Mouse (Mus musculus): Measurements from ENCODE around the gene Jkamp. TPM values are rescaled to one million over a fixed set of nuclear protein-coding genes. Genes with fewer than 3 reads are reported as not detected.

Gene Jkamp
- polyA plus RNA-seq, 1 experiment from 2014 or later, result 58.5 TPM

DNA sequence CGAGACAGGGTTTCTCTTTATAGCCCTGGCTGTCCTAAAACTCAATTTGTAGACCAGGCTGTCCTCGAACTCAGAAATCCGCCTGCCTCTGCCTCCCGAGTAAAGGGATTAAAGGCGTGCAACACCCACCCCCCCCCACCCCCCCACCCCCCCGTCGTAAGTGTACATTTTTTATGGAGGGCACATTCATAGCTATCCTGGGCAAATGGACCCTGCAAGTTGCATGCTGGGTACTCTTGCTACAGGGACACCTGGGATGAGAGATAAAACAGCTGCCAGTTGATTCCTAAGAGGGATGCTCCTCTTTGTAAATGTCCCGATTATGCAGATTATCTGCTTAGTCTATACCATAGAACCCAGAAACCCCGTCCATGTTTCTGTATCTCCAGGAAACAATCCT is 2.1 kb upstream of the Jkamp start:
- Histone ChIP-seq H3K4me2 (no peak overlapping the region), H3K9ac (ENCODE audit: low read length) (no peak overlapping the region), H3K27me3 (ENCODE audit: control insufficient read depth, insufficient read depth, low read length) (no peaks in the 10 kb centered on the region), H3K27ac (ENCODE audit: low read depth, low read length) (no peak overlapping the region), H3K4me3 (ENCODE audit: low read depth, low read length) (no peak overlapping the region), H3K36me3 (ENCODE audit: control insufficient read depth, insufficient read depth, low read length) (no peaks in the 10 kb centered on the region), H3K4me1 (ENCODE audit: control insufficient read depth, insufficient read depth, low read length) (peaks cover 18% of the 10 kb centered on the region), H3K9me3 (ENCODE audit: control insufficient read depth, low read length) (no peaks in the 10 kb centered on the region)
- 85% methylated on average over 9 of the region's 9 CpGs for WGBS
- ATAC-seq (ENCODE audit: low FRiP score) (no peak), DNase-seq (ENCODE audit: low spot score, missing footprints) (peak; percentile 80)

DNA sequence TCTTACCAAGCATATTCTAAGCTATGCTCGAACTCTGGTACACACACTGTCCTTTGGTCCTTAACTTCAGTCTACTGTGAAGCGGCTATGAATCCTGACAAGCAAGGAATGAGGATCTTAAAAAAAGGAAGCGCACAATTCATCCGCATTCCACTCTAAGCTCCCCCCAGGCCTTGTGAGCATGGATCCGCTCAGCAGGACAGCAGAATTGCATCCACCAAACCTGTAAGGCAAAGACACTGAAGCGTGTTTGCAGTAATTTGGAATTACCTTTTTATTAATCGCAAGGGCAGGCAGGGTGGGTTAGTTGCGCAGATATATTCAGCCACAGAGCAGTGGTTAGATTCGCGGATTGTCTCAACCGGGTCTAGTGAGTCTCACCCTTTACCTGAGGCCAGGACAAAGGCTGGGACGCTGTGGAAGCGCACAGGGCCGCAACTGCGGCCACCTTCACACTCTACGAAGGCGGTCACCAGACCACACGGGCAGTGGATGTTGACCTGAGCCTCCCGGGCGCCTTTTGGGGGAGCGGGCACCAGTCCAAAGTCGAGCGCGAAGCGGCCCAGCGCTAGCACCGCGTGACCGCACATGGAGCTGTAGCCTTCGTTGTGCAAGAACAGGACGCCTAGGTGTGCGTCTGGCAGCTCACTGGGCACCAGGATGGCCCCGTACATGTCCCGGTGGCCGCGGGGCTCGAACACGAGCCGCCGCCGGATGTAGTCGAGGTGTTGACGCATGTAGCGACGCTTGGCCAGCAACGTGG is 947 bp upstream of the Jkamp start:
- 3% methylated on average over 46 of the region's 46 CpGs for WGBS
- Histone ChIP-seq H3K9ac (ENCODE audit: low read length) (peak overlapping the region; percentile 80), H3K4me1 (ENCODE audit: control insufficient read depth, insufficient read depth, low read length) (peaks cover 18% of the 10 kb centered on the region), H3K27me3 (ENCODE audit: control insufficient read depth, insufficient read depth, low read length) (no peaks in the 10 kb centered on the region), H3K4me2 (peak overlapping the region; percentile 83), H3K9me3 (ENCODE audit: control insufficient read depth, low read length) (no peaks in the 10 kb centered on the region), H3K36me3 (ENCODE audit: control insufficient read depth, insufficient read depth, low read length) (no peaks in the 10 kb centered on the region), H3K27ac (ENCODE audit: low read depth, low read length) (peak overlapping the region; percentile 65), H3K4me3 (ENCODE audit: low read depth, low read length) (peak overlapping the region; percentile 70)
- DNase-seq (ENCODE audit: low spot score, missing footprints), result peak; percentile 97
- ATAC-seq (ENCODE audit: low FRiP score), result peak; percentile 17; the same call in 1 of the 2 replicates

DNA sequence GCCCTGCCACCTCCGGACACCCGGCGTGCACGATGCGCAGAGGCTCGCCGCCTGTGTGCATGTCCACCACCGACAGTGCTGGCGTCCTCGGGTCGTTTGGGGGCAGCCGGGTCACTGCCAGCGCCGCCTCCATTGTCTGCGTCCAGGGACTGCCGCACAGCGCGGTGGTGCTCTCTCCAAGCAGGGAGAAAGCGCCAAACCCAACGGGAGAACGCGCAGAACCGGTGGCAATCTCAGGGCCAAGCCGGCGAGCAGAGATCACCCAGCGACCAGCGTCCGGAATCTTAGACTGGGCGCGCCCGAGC is 413 bp upstream of the Jkamp start:
- 0% methylated on average over 31 of the region's 31 CpGs for WGBS
- H3K4me2 ChIP-seq, result peak overlapping the region; percentile 83
- DNase-seq (ENCODE audit: low spot score, missing footprints), result no peak
- peak overlapping the region; percentile 65 for H3K27ac ChIP-seq (ENCODE audit: low read depth, low read length)
- H3K9ac ChIP-seq (ENCODE audit: low read length), result peak overlapping the region; percentile 80
- H3K36me3 ChIP-seq (ENCODE audit: control insufficient read depth, insufficient read depth, low read length), result no peaks in the 10 kb centered on the region
- peak; percentile 63 for ATAC-seq (ENCODE audit: low FRiP score)
- no peaks in the 10 kb centered on the region for H3K9me3 ChIP-seq (ENCODE audit: control insufficient read depth, low read length)
- no peaks in the 10 kb centered on the region for H3K27me3 ChIP-seq (ENCODE audit: control insufficient read depth, insufficient read depth, low read length)
- H3K4me1 ChIP-seq (ENCODE audit: control insufficient read depth, insufficient read depth, low read length), result peaks cover 18% of the 10 kb centered on the region
- peak overlapping the region; percentile 70 for H3K4me3 ChIP-seq (ENCODE audit: low read depth, low read length)

DNA sequence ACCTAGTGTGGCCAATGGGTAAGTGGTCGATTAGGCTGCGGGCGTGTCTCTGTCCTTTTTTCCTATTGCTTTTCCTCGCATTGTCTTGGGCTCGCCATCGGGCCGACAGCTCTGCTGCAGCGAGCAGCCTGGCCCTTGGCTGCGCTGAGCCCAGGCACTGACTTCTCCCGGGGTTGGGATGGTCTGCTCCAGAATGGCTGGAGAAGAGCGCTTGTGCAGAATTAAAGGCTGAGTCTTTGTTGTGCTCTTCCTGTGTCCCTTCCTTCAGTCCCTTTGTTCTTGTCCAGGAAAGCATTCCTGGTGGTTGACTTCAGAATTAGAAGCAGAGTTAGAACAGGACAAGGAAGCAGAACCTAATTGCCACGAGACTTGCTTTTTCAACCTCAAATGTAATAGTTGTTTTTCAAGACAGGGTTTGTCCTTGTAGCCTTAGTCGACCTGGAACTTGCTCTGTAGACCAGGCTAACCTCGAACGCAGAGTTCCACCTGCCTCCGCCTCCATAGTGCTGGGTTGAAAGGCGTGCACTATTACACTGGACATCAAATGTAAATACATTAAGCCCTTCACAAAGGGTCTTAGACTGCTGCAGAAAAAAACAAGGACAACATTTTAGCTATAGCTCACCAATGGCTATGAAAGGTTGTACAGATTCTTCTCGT is 907 bp downstream of the Jkamp start:
- WGBS, result 2% methylated on average over 18 of the region's 18 CpGs
- peak overlapping the region; percentile 82 for H3K4me2 ChIP-seq
- peak; percentile 99 for DNase-seq (ENCODE audit: low spot score, missing footprints)
- H3K27me3 ChIP-seq (ENCODE audit: control insufficient read depth, insufficient read depth, low read length), result no peaks in the 10 kb centered on the region
- no peaks in the 10 kb centered on the region for H3K36me3 ChIP-seq (ENCODE audit: control insufficient read depth, insufficient read depth, low read length)
- H3K27ac ChIP-seq (ENCODE audit: low read depth, low read length), result peak overlapping the region; percentile 98
- H3K9ac ChIP-seq (ENCODE audit: low read length), result peak overlapping the region; percentile 91
- no peaks in the 10 kb centered on the region for H3K9me3 ChIP-seq (ENCODE audit: control insufficient read depth, low read length)
- H3K4me3 ChIP-seq (ENCODE audit: low read depth, low read length), result peak overlapping the region; percentile 70
- peaks cover 18% of the 10 kb centered on the region for H3K4me1 ChIP-seq (ENCODE audit: control insufficient read depth, insufficient read depth, low read length)
- no peak for ATAC-seq (ENCODE audit: low FRiP score)

DNA sequence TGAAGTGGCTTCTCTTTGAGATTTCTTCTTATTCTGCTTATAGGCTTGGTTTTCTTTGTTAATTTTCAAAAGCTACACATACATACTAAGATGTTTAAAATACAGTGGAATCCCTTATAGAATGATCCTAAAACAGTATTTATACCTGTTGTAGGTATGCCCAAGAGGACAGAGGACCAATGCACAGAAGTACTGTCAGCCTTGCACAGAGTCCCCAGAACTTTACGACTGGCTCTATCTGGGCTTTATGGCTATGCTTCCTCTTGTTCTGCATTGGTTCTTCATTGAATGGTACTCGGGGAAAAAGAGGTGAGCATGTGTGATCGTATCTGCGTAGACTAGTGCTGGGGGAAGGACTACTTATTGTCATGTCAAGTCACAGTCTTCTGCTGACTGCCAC is 4.4 kb downstream of the Jkamp start:
- 95% methylated on average over 4 of the region's 4 CpGs for WGBS
- H3K4me3 ChIP-seq (ENCODE audit: low read depth, low read length), result no peak overlapping the region
- peaks cover 13% of the 10 kb centered on the region for H3K4me1 ChIP-seq (ENCODE audit: control insufficient read depth, insufficient read depth, low read length)
- DNase-seq (ENCODE audit: low spot score, missing footprints) (peak; percentile 68), ATAC-seq (ENCODE audit: low FRiP score) (no peak)
- H3K36me3 ChIP-seq (ENCODE audit: control insufficient read depth, insufficient read depth, low read length), result no peaks in the 10 kb centered on the region; the same call in 1 of the 2 replicates
- no peak overlapping the region for H3K27ac ChIP-seq (ENCODE audit: low read depth, low read length)
- H3K9me3 ChIP-seq (ENCODE audit: control insufficient read depth, low read length), result no peaks in the 10 kb centered on the region
- no peak overlapping the region for H3K4me2 ChIP-seq
- no peaks in the 10 kb centered on the region for H3K27me3 ChIP-seq (ENCODE audit: control insufficient read depth, insufficient read depth, low read length)
- no peak overlapping the region for H3K9ac ChIP-seq (ENCODE audit: low read length)

DNA sequence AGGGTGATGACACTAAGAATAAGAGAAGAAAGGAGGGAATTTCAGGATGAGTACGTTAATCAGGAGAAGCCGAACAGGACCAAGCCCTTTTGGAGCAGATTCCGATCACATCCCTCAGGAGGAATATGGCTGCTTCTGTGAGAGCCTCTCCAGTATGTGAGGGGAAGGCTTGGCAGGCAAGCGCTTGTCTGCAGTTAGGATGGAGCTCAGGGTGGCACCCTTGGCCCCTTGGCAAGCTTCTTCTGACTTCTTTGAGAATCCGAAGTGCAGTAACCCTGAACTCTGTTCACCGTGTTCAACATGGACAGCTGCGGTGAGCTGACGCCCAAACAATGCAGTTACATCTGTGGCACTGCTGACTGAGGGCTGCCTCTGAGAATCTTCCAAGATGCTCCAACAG is 11.6 kb downstream of the Jkamp start:
- Histone ChIP-seq H3K9me3 (ENCODE audit: control insufficient read depth, low read length) (no peaks in the 10 kb centered on the region), H3K36me3 (ENCODE audit: control insufficient read depth, insufficient read depth, low read length) (peaks cover 17% of the 10 kb centered on the region; the same call in 1 of the 2 replicates), H3K4me3 (ENCODE audit: low read depth, low read length) (no peak overlapping the region), H3K9ac (ENCODE audit: low read length) (no peak overlapping the region), H3K4me2 (no peak overlapping the region), H3K27ac (ENCODE audit: low read depth, low read length) (no peak overlapping the region), H3K27me3 (ENCODE audit: control insufficient read depth, insufficient read depth, low read length) (no peaks in the 10 kb centered on the region), H3K4me1 (ENCODE audit: control insufficient read depth, insufficient read depth, low read length) (no peaks in the 10 kb centered on the region)
- 93% methylated on average over 8 of the region's 8 CpGs for WGBS
- ATAC-seq (ENCODE audit: low FRiP score) (no peak), DNase-seq (ENCODE audit: low spot score, missing footprints) (peak; percentile 60)

DNA sequence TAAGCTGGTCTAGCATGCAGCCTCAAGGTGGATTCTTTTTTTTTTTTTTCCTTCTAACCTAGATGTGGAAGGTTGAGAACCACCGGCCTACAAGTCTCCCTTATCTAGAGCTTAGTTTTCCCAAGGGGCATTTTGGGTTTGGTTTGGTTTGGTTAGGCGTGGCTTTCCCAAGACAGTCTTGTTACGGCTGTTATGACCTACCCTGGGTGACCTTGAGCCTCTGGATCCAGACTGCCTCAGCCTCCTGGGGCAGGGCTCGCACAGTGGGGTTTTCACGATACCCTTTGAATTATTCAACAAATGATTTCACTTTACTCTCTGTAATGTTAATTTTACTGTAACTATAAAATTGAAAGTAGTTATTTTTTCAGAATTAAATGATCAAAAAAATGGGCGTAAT is 17.4 kb downstream of the Jkamp start:
- no peak overlapping the region for H3K27ac ChIP-seq (ENCODE audit: low read depth, low read length)
- H3K4me3 ChIP-seq (ENCODE audit: low read depth, low read length), result no peak overlapping the region
- no peaks in the 10 kb centered on the region for H3K9me3 ChIP-seq (ENCODE audit: control insufficient read depth, low read length)
- no peak overlapping the region for H3K4me2 ChIP-seq
- H3K9ac ChIP-seq (ENCODE audit: low read length), result no peak overlapping the region
- H3K36me3 ChIP-seq (ENCODE audit: control insufficient read depth, insufficient read depth, low read length), result peaks cover 4% of the 10 kb centered on the region; the same call in 1 of the 2 replicates
- DNase-seq (ENCODE audit: low spot score, missing footprints) (no peak), ATAC-seq (ENCODE audit: low FRiP score) (no peak)
- 87% methylated on average over 6 of the region's 6 CpGs for WGBS
- no peaks in the 10 kb centered on the region; the same call in 1 of the 2 replicates for H3K4me1 ChIP-seq (ENCODE audit: control insufficient read depth, insufficient read depth, low read length)
- no peaks in the 10 kb centered on the region for H3K27me3 ChIP-seq (ENCODE audit: control insufficient read depth, insufficient read depth, low read length)

DNA sequence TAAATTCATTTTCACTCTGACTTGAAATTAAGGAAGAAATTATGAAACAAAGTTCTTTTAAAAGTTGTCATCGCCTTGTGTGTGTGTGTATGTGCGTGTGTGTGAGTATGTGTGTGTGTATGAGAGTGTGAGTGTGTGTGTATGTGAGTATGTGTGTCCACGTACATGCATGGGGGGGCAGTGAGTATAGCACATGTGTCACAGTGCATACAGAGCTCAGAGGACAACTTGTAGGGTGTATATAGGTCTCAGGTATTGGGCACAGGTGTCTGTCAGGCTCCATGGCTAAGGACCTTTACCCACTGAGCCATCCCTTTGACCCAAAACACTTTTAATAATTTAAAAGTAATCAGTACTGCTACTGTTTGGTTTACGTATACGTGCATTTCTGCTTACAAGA is 18.6 kb downstream of the Jkamp start:
- Histone ChIP-seq H3K27ac (ENCODE audit: low read depth, low read length) (no peak overlapping the region), H3K27me3 (ENCODE audit: control insufficient read depth, insufficient read depth, low read length) (no peaks in the 10 kb centered on the region), H3K36me3 (ENCODE audit: control insufficient read depth, insufficient read depth, low read length) (no peaks in the 10 kb centered on the region), H3K4me2 (no peak overlapping the region), H3K9ac (ENCODE audit: low read length) (no peak overlapping the region), H3K4me3 (ENCODE audit: low read depth, low read length) (no peak overlapping the region), H3K4me1 (ENCODE audit: control insufficient read depth, insufficient read depth, low read length) (no peaks in the 10 kb centered on the region; the same call in 1 of the 2 replicates), H3K9me3 (ENCODE audit: control insufficient read depth, low read length) (no peaks in the 10 kb centered on the region)
- 84% methylated on average over 5 of the region's 5 CpGs for WGBS
- ATAC-seq (ENCODE audit: low FRiP score), result no peak
- no peak for DNase-seq (ENCODE audit: low spot score, missing footprints)

DNA sequence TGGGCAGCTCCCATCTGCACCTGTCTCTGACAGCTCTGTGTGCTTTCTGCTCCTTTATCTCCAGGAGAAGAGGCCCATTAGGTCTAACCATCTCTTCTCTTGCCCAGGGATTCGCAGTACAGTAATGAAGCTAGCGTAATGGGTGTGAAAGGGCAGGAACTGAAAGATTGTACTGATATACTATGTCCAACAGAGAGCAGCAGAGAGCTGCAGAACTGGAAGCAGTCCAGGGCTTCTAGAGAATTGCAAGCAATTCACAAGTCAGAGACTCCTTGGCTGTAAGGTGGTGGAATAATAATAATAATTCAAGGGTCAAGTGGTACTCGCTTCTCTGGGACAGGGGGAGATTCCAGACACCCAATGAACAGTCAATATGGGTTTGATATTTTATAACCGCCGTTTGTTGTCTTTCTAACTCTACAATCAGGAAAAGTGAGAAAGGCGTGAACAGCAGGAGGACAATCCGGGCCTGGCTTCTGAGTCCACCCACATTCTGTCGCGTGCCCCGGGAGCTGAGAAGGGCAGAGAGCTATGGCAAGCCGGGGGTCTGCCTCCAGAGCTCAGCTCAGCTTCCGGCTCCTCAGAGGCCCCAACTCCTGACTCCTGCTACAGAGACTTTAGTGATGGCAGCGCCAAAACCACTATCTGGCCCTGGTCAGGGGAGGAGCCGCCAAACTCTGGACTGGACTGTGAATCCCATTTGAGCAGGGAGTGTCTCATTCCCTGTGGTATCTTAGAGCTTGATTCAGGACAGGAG is 19.3 kb downstream of the Jkamp start:
- WGBS, result 39% methylated on average over 14 of the region's 14 CpGs
- Histone ChIP-seq H3K4me2 (no peak overlapping the region), H3K27ac (ENCODE audit: low read depth, low read length) (no peak overlapping the region), H3K36me3 (ENCODE audit: control insufficient read depth, insufficient read depth, low read length) (no peaks in the 10 kb centered on the region), H3K9ac (ENCODE audit: low read length) (no peak overlapping the region; the same call in 1 of the 2 replicates), H3K9me3 (ENCODE audit: control insufficient read depth, low read length) (no peaks in the 10 kb centered on the region), H3K27me3 (ENCODE audit: control insufficient read depth, insufficient read depth, low read length) (no peaks in the 10 kb centered on the region), H3K4me3 (ENCODE audit: low read depth, low read length) (no peak overlapping the region), H3K4me1 (ENCODE audit: control insufficient read depth, insufficient read depth, low read length) (no peaks in the 10 kb centered on the region; the same call in 1 of the 2 replicates)
- peak; percentile 65; the same call in 1 of the 2 replicates for ATAC-seq (ENCODE audit: low FRiP score)
- peak; percentile 93 for DNase-seq (ENCODE audit: low spot score, missing footprints)

Data from midbrain, embryonic 11.5 days (tissue).